Mouse (Mus musculus) mammary gland, adult 2 months (tissue): Measurements from ENCODE around the gene Gm4724. TPM values are rescaled to one million over a fixed set of nuclear protein-coding genes. Genes with fewer than 3 reads are reported as not detected.

Experiments used
- polyA plus RNA-seq: library from polyadenylated mRNA; depleted of rRNA; stranded (reverse); fragments of >200 nt; gene quantifications from 2 replicates; pipeline ENCODE4 v1.2.3, GENCODE M21; 2012; ENCODE audit warnings: low replicate concordance; rRNA removed

Gm4724 gene
- polyA plus RNA-seq = 3.7 and 9.8 TPM in 2 replicates

GRCm38 (mm10) chr2:175435707-175436106 is at the start of gene Gm4724:
Gene Gm4724 (minus strand): TSS chr2:175435807.

GRCm38 (mm10) chr2:175469685-175470084 is 34.1 kb upstream of the Gm4724 start, which contains the start of gene Zfp965:
Gene Zfp965 (plus strand): TSS chr2:175469985.

Other genes starting within 250 kb of the Gm4724 start
- 1.5 and 11.7 TPM in 2 replicates for gene Gm14391, start 228.9 kb downstream of the Gm4724 start, polyA plus RNA-seq
- gene Gm14440, start 160.7 kb downstream of the Gm4724 start, polyA plus RNA-seq = not detected in 2 replicates
- gene Gm4631, start 97.6 kb downstream of the Gm4724 start, polyA plus RNA-seq = 0.79 and 2.8 TPM in 2 replicates
- gene Zfp968, start 63.4 kb downstream of the Gm4724 start, polyA plus RNA-seq = 0.48 and 0.98 TPM in 2 replicates
- 1.1 TPM in 1 of 2 replicates, not detected in the other for gene Zfp965, start 34.2 kb upstream of the Gm4724 start, polyA plus RNA-seq
- not detected in 2 replicates for gene Gm11007, start 208.2 kb upstream of the Gm4724 start, polyA plus RNA-seq